Mouse (Mus musculus) liver, embryonic 11.5 days (tissue): ENCODE measurements around the gene Limch1. TPM values are rescaled to one million over a fixed set of nuclear protein-coding genes. Genes with fewer than 3 reads are reported as not detected.

ENCODE experiments used
- ATAC-seq: fragments of 200-750 bp; cut with Nextera tagmentation; replicated peaks from 2 replicates; pipeline ENCODE4 v1.8.0; 2017; ENCODE audit warnings: moderate number of reproducible peaks, mild to moderate bottlenecking, moderate TSS enrichment, moderate library complexity; ENCODE audit not compliant: low FRiP score
- DNase-seq: peaks from one replicate; pipeline ENCODE4 v3.0.0-alpha.2; 2017; ENCODE audit warnings: low spot score
- H3K27ac ChIP-seq: fragments of 300-500 bp; sonication (generic); 2 replicates; pipeline ENCODE4 v1.5.1; 2014; ENCODE audit warnings: mild to moderate bottlenecking, low read depth, low read length, control low read depth
- H3K27me3 ChIP-seq: fragments of 300-500 bp; sonication (generic); replicated peaks from 2 replicates; pipeline ENCODE4 v1.6.1; 2014; ENCODE audit warnings: low read length, mixed read lengths; ENCODE audit not compliant: control insufficient read depth, insufficient read depth
- H3K36me3 ChIP-seq: fragments of 300-500 bp; sonication (generic); 2 replicates; pipeline ENCODE4 v1.6.1; 2014; ENCODE audit warnings: mild to moderate bottlenecking, low read length, moderate library complexity, mixed read lengths; ENCODE audit not compliant: control insufficient read depth, insufficient read depth
- H3K4me1 ChIP-seq: fragments of 300-500 bp; sonication (generic); replicated peaks from 2 replicates; pipeline ENCODE4 v1.6.1; 2014; ENCODE audit warnings: low read length, mixed read lengths; ENCODE audit not compliant: control insufficient read depth, insufficient read depth
- H3K4me2 ChIP-seq: fragments of 300-500 bp; sonication (generic); 2 replicates; pipeline ENCODE4 v1.6.1; 2014; ENCODE audit warnings: mild to moderate bottlenecking, control low read depth, moderate library complexity
- H3K4me3 ChIP-seq: fragments of 300-500 bp; sonication (generic); 2 replicates; pipeline ENCODE4 v1.5.1; 2014; ENCODE audit warnings: low read depth, low read length, control low read depth
- H3K9ac ChIP-seq: fragments of 300-500 bp; sonication (generic); 2 replicates; pipeline ENCODE4 v1.6.1; 2014; ENCODE audit warnings: low read depth, low read length, control low read depth
- H3K9me3 ChIP-seq: fragments of 300-500 bp; sonication (generic); 2 replicates; pipeline ENCODE4 v1.6.1; 2016; ENCODE audit warnings: low read length, inconsistent platforms, mixed read lengths; ENCODE audit not compliant: control insufficient read depth
- WGBS: fragments of 180-500 bp; shearing (Covaris S2); extraction: QIAGEN DNeasy Blood & Tissue Kit; methylation state at CpG from one replicate; pipeline ENCODE4 v1.1.7; 2014; 5-methylcytosine and 5-hydroxymethylcytosine counted together
- polyA plus RNA-seq: library from polyadenylated mRNA; unstranded; fragments of >200 nt; fragmentation: Nextera tagmentation; extraction: Ambion mirVana; gene quantifications from 2 replicates; pipeline ENCODE4 v1.2.1, GENCODE M21; 2014

Gene Limch1
- polyA plus RNA-seq, 1 experiment from 2014 or later = 11.6 TPM

GRCm38 (mm10) chr5:66750641-66751040 is 5.0 kb downstream of the Limch1 start:
- ATAC-seq = no peak

GRCm38 (mm10) chr5:66751332-66751980 is 5.8 kb downstream of the Limch1 start:
- Histone ChIP-seq H3K4me2 (no peak overlapping the region), H3K4me1 (no peaks in the 10 kb centered on the region), H3K27ac (no peak overlapping the region), H3K4me3 (no peak overlapping the region), H3K36me3 (no peaks in the 10 kb centered on the region), H3K9me3 (no peaks in the 10 kb centered on the region), H3K9ac (no peak overlapping the region), H3K27me3 (peaks cover 14% of the 10 kb centered on the region)
- DNase-seq = no peak
- no peak for ATAC-seq
- 35% methylated on average over 3 of the region's 3 CpGs for WGBS

More at GRCm38 (mm10) chr5:66750641-66751040, 5.0 kb downstream of the Limch1 start:
- Histone ChIP-seq H3K4me2 (no peak overlapping the region), H3K9me3 (no peaks in the 10 kb centered on the region), H3K4me3 (no peak overlapping the region), H3K27ac (no peak overlapping the region), H3K27me3 (peaks cover 22% of the 10 kb centered on the region), H3K9ac (no peak overlapping the region), H3K4me1 (no peaks in the 10 kb centered on the region), H3K36me3 (no peaks in the 10 kb centered on the region)
- DNase-seq = no peak
- 72% methylated on average over 7 of the region's 7 CpGs for WGBS

- ATAC-seq = no peak
- Histone ChIP-seq H3K9me3 (no peaks in the 10 kb centered on the region), H3K9ac (no peak overlapping the region), H3K4me3 (no peak overlapping the region), H3K4me2 (no peak overlapping the region), H3K27me3 (no peaks in the 10 kb centered on the region), H3K27ac (no peak overlapping the region), H3K36me3 (no peaks in the 10 kb centered on the region), H3K4me1 (no peaks in the 10 kb centered on the region)
- 80% methylated on average over 9 of the region's 9 CpGs for WGBS
- DNase-seq = no peak
These were observed 8.0 kb downstream of the Limch1 start for GRCm38 (mm10) chr5:66753620-66754019.

- DNase-seq = no peak
- Histone ChIP-seq H3K27me3 (no peaks in the 10 kb centered on the region), H3K4me3 (no peak overlapping the region), H3K27ac (no peak overlapping the region), H3K4me1 (no peaks in the 10 kb centered on the region), H3K9me3 (no peaks in the 10 kb centered on the region), H3K36me3 (no peaks in the 10 kb centered on the region), H3K9ac (no peak overlapping the region), H3K4me2 (no peak overlapping the region)
- WGBS = 72% methylated on average over 10 of the region's 10 CpGs
- ATAC-seq = no peak
These were observed 11.4 kb downstream of the Limch1 start for GRCm38 (mm10) chr5:66756821-66757705.

- DNase-seq = no peak
- Histone ChIP-seq H3K4me1 (no peaks in the 10 kb centered on the region), H3K36me3 (no peaks in the 10 kb centered on the region), H3K27ac (no peak overlapping the region), H3K4me2 (no peak overlapping the region), H3K9ac (no peak overlapping the region), H3K27me3 (no peaks in the 10 kb centered on the region), H3K9me3 (no peaks in the 10 kb centered on the region), H3K4me3 (no peak overlapping the region)
- 71% methylated on average over 2 of the region's 2 CpGs for WGBS
- no peak for ATAC-seq
These were observed 12.1 kb downstream of the Limch1 start for GRCm38 (mm10) chr5:66757706-66758237.

- H3K27me3 ChIP-seq = no peaks in the 10 kb centered on the region
- no peak overlapping the region for H3K4me3 ChIP-seq
- H3K4me2 ChIP-seq = no peak overlapping the region
- no peak overlapping the region for H3K27ac ChIP-seq
- H3K4me1 ChIP-seq = no peaks in the 10 kb centered on the region
- DNase-seq = no peak
- ATAC-seq = no peak
- no peak overlapping the region for H3K9ac ChIP-seq
- H3K36me3 ChIP-seq = no peaks in the 10 kb centered on the region
- no peaks in the 10 kb centered on the region for H3K9me3 ChIP-seq
- 66% methylated on average over 2 of the region's 2 CpGs for WGBS
These were observed 13.7 kb downstream of the Limch1 start for GRCm38 (mm10) chr5:66759354-66759753.

GRCm38 (mm10) chr5:66760747-66761146 is 15.1 kb downstream of the Limch1 start:
- no peaks in the 10 kb centered on the region for H3K4me1 ChIP-seq
- no peak overlapping the region for H3K9ac ChIP-seq
- WGBS = 89% methylated on average over 10 of the region's 10 CpGs
- H3K27ac ChIP-seq = no peak overlapping the region
- no peaks in the 10 kb centered on the region for H3K27me3 ChIP-seq
- no peak for ATAC-seq
- no peak overlapping the region for H3K4me2 ChIP-seq
- no peak for DNase-seq
- no peaks in the 10 kb centered on the region for H3K9me3 ChIP-seq
- H3K36me3 ChIP-seq = no peaks in the 10 kb centered on the region
- H3K4me3 ChIP-seq = no peak overlapping the region

- no peaks in the 10 kb centered on the region for H3K36me3 ChIP-seq
- no peak for DNase-seq
- no peaks in the 10 kb centered on the region for H3K9me3 ChIP-seq
- WGBS = 74% methylated on average over 2 of the region's 2 CpGs
- H3K4me1 ChIP-seq = no peaks in the 10 kb centered on the region
- no peak overlapping the region for H3K27ac ChIP-seq
- H3K27me3 ChIP-seq = no peaks in the 10 kb centered on the region
- H3K4me2 ChIP-seq = no peak overlapping the region
- H3K4me3 ChIP-seq = no peak overlapping the region
- no peak for ATAC-seq
- no peak overlapping the region for H3K9ac ChIP-seq
These were observed 16.4 kb downstream of the Limch1 start for GRCm38 (mm10) chr5:66762006-66762405.
